ENCODE assay signal across 18 mouse cellular contexts in genomic region chr7:27479750-27480149, GRCm38 (mm10). TPM values are rescaled to one million over a fixed set of nuclear protein-coding genes. Genes with fewer than 3 reads are reported as not detected.
DNase-seq lines count a peak whose midpoint lies in the region; ATAC-seq lines count a peak whose summit lies in the region.
"Had no signal": no experiment of that assay in that cellular context is flagged by ENCODE, and none has a peak within 500 bp of the region (broad histone marks: within the 10 kb centered on the region; RNA-seq: fewer than 3 reads in every experiment).

No protein-coding gene starts in this region.

- H3K4me1 ChIP-seq in heart, embryonic 15.5 days (replicated peaks), result peaks cover 38% of the 10 kb centered on the region
- peaks cover 21% of the 10 kb centered on the region for H3K4me1 ChIP-seq in heart, embryonic 12.5 days (replicated peaks)
- peaks cover 42% of the 10 kb centered on the region for H3K4me1 ChIP-seq in liver, embryonic 11.5 days (replicated peaks; ENCODE audit: control insufficient read depth, insufficient read depth, low read length)
- H3K4me1 ChIP-seq in stomach, embryonic 16.5 days (ENCODE audit: control insufficient read depth, insufficient read depth, low read length), result peaks cover 26% of the 10 kb centered on the region

- H3K4me3 ChIP-seq in heart, embryonic 15.5 days, result no peak overlapping the region
- no peak overlapping the region for H3K4me3 ChIP-seq in heart, embryonic 12.5 days
- H3K4me3 ChIP-seq in liver, embryonic 11.5 days (ENCODE audit: low read depth, low read length), result no peak overlapping the region; the same call in 1 of the 2 replicates
- H3K4me3 ChIP-seq in stomach, embryonic 16.5 days (replicated peaks; ENCODE audit: low read length), result no peak overlapping the region
- H3K4me3 ChIP-seq: forebrain, embryonic 10.5 days; hindbrain, embryonic 15.5 days; midbrain, embryonic 12.5 days; neural tube, embryonic 15.5 days had no signal

- H3K4me2 ChIP-seq in heart, embryonic 15.5 days, result no peak overlapping the region
- no peak overlapping the region for H3K4me2 ChIP-seq in heart, embryonic 12.5 days
- H3K4me2 ChIP-seq in liver, embryonic 11.5 days, result peak overlapping the region; percentile 43
- peak overlapping the region; percentile 64; the same call in 1 of the 2 replicates for H3K4me2 ChIP-seq in stomach, embryonic 16.5 days (ENCODE audit: low read depth, low read length)
- H3K4me2 ChIP-seq: hindbrain, embryonic 15.5 days; midbrain, embryonic 12.5 days; neural tube, embryonic 15.5 days had no signal

- peaks cover 10% of the 10 kb centered on the region; the same call in 1 of the 2 replicates for H3K36me3 ChIP-seq in heart, embryonic 15.5 days
- peaks cover 23% of the 10 kb centered on the region for H3K36me3 ChIP-seq in heart, embryonic 12.5 days
- H3K36me3 ChIP-seq in liver, embryonic 11.5 days (ENCODE audit: control insufficient read depth, insufficient read depth, low read length), result peaks cover 13% of the 10 kb centered on the region
- peaks cover 10% of the 10 kb centered on the region for H3K36me3 ChIP-seq in stomach, embryonic 16.5 days (ENCODE audit: control insufficient read depth, insufficient read depth, low read length)

- whole genome bisulfite sequencing in heart, embryonic 15.5 days, result 73% methylated on average over 1 of the region's 1 CpGs
- 83% methylated on average over 1 of the region's 1 CpGs for WGBS in heart, embryonic 12.5 days
- WGBS in liver, embryonic 11.5 days, result 83% methylated on average over 1 of the region's 1 CpGs
- 61% methylated on average over 1 of the region's 1 CpGs for WGBS in stomach, embryonic 16.5 days

- peak overlapping the region; percentile 1; the same call in 1 of the 2 replicates for H3K27ac ChIP-seq in heart, embryonic 15.5 days
- H3K27ac ChIP-seq in heart, embryonic 12.5 days (ENCODE audit: poor library complexity, severe bottlenecking), result no peak overlapping the region
- peak overlapping the region; percentile 89; the same call in 1 of the 2 replicates for H3K27ac ChIP-seq in liver, embryonic 11.5 days (ENCODE audit: low read depth, low read length)
- H3K27ac ChIP-seq in stomach, embryonic 16.5 days (ENCODE audit: low read length), result peak overlapping the region; percentile 90; the same call in 1 of the 2 replicates
- H3K27ac ChIP-seq: forebrain, embryonic 10.5 days; hindbrain, embryonic 15.5 days; midbrain, embryonic 12.5 days; neural tube, embryonic 15.5 days had no signal

- no peaks in the 10 kb centered on the region for H3K9me3 ChIP-seq in heart, embryonic 15.5 days (replicated peaks)
- no peaks in the 10 kb centered on the region for H3K9me3 ChIP-seq in heart, embryonic 12.5 days (replicated peaks)
- H3K9me3 ChIP-seq in liver, embryonic 11.5 days (ENCODE audit: control insufficient read depth, low read length), result no peaks in the 10 kb centered on the region
- no peaks in the 10 kb centered on the region for H3K9me3 ChIP-seq in stomach, embryonic 16.5 days (replicated peaks; ENCODE audit: control insufficient read depth, low read length)
- H3K9me3 ChIP-seq: forebrain, embryonic 10.5 days; hindbrain, embryonic 15.5 days; midbrain, embryonic 12.5 days; neural tube, embryonic 15.5 days had no signal

- no peak for ATAC-seq in heart, embryonic 15.5 days (replicated peaks; ENCODE audit: insufficient number of reproducible peaks, insufficient read depth, low FRiP score, low read depth)
- no peak for ATAC-seq in heart, embryonic 12.5 days (ENCODE audit: insufficient number of reproducible peaks, low FRiP score)
- no peak for ATAC-seq in liver, embryonic 11.5 days (replicated peaks; ENCODE audit: low FRiP score)
- no peak for ATAC-seq in stomach, embryonic 16.5 days (ENCODE audit: insufficient read depth, low FRiP score)
- ATAC-seq: activated CD4-positive, CD25-positive, alpha-beta regulatory T cell, adult 4 months had no signal

- H3K27me3 ChIP-seq in heart, embryonic 15.5 days, result no peaks in the 10 kb centered on the region
- H3K27me3 ChIP-seq in heart, embryonic 12.5 days (replicated peaks), result no peaks in the 10 kb centered on the region
- no peaks in the 10 kb centered on the region for H3K27me3 ChIP-seq in liver, embryonic 11.5 days (replicated peaks; ENCODE audit: control insufficient read depth, insufficient read depth, low read length)
- H3K27me3 ChIP-seq in stomach, embryonic 16.5 days (ENCODE audit: control insufficient read depth, insufficient read depth, low read length), result no peaks in the 10 kb centered on the region
- H3K27me3 ChIP-seq: hindbrain, embryonic 15.5 days; midbrain, embryonic 12.5 days; neural tube, embryonic 15.5 days had no signal

- DNase-seq in kidney, adult 8-10 months, result peak; percentile 71 to 75
- no peak for DNase-seq in liver, embryonic 11.5 days (ENCODE audit: low spot score)
- DNase-seq in layer of hippocampus, adult 9-10 months (ENCODE audit: low spot score), result no peak
- no peak for DNase-seq in adrenal gland, postnatal 36 days
- no peak for DNase-seq in heart, postnatal 4 days
- DNase-seq: cerebellum, postnatal 36 days; lung, adult 18-20 months; lung, postnatal 36 days; thymus, postnatal 4 days had no signal

- H3K9ac ChIP-seq in heart, embryonic 15.5 days, result no peak overlapping the region
- no peak overlapping the region for H3K9ac ChIP-seq in heart, embryonic 12.5 days
- H3K9ac ChIP-seq in liver, embryonic 11.5 days (ENCODE audit: low read depth, low read length), result no peak overlapping the region
- no peak overlapping the region for H3K9ac ChIP-seq in stomach, embryonic 16.5 days (ENCODE audit: low read length)
- H3K9ac ChIP-seq: hindbrain, embryonic 15.5 days; midbrain, embryonic 12.5 days; neural tube, embryonic 15.5 days had no signal

RNA-seq across cellular contexts. Expression of gene Sertad3, which starts 6.2 kb away (rescaled TPM):
- 19.0 and 21.9 TPM in 2 replicates for polyA plus RNA-seq in heart, embryonic 15.5 days (2015; fragmentation: Nextera tagmentation; extraction: Ambion mirVana)
- polyA plus RNA-seq in heart, embryonic 12.5 days (2016; fragmentation: Nextera tagmentation; extraction: Ambion mirVana), result 22.8 and 23.3 TPM in 2 replicates
- polyA plus RNA-seq in liver, embryonic 11.5 days (2014; fragmentation: Nextera tagmentation; extraction: Ambion mirVana), result 20.6 and 21.5 TPM in 2 replicates
- 38.1 and 39.4 TPM in 2 replicates for polyA plus RNA-seq in stomach, embryonic 16.5 days (2015; fragmentation: Nextera tagmentation; extraction: Ambion mirVana)
- 10 to 100 TPM; 15.9 to 16.3 TPM for total RNA-seq in adrenal gland, postnatal 36 days (2021)
- total RNA-seq in heart, postnatal 4 days (2021), result 10 to 100 TPM in 1 of 2 experiments, 1 to 10 TPM in 1; 7.4 to 10.1 TPM

RNA-seq across cellular contexts. Expression of gene Sertad1, which starts 7.0 kb away (rescaled TPM):
- polyA plus RNA-seq in heart, embryonic 15.5 days (2015; fragmentation: Nextera tagmentation; extraction: Ambion mirVana), result 34.9 and 37.2 TPM in 2 replicates
- polyA plus RNA-seq in heart, embryonic 12.5 days (2016; fragmentation: Nextera tagmentation; extraction: Ambion mirVana), result 35.3 and 35.9 TPM in 2 replicates
- polyA plus RNA-seq in liver, embryonic 11.5 days (2014; fragmentation: Nextera tagmentation; extraction: Ambion mirVana), result 23.0 and 24.3 TPM in 2 replicates
- polyA plus RNA-seq in stomach, embryonic 16.5 days (2015; fragmentation: Nextera tagmentation; extraction: Ambion mirVana), result 42.0 and 45.9 TPM in 2 replicates
- total RNA-seq in adrenal gland, postnatal 36 days (2021), result 10 to 100 TPM; 30.0 to 38.4 TPM
- total RNA-seq in heart, postnatal 4 days (2021), result 10 to 100 TPM; 14.4 to 15.5 TPM

RNA-seq across cellular contexts. Expression of gene Prx, which starts 19.4 kb away (rescaled TPM):
- polyA plus RNA-seq in heart, embryonic 15.5 days (2015; fragmentation: Nextera tagmentation; extraction: Ambion mirVana), result 1.7 and 3.0 TPM in 2 replicates
- polyA plus RNA-seq in heart, embryonic 12.5 days (2016; fragmentation: Nextera tagmentation; extraction: Ambion mirVana), result 3.3 and 3.5 TPM in 2 replicates
- 0.80 and 0.84 TPM in 2 replicates for polyA plus RNA-seq in liver, embryonic 11.5 days (2014; fragmentation: Nextera tagmentation; extraction: Ambion mirVana)
- polyA plus RNA-seq in stomach, embryonic 16.5 days (2015; fragmentation: Nextera tagmentation; extraction: Ambion mirVana), result 3.7 and 4.0 TPM in 2 replicates
- total RNA-seq in adrenal gland, postnatal 36 days (2021), result 1 to 10 TPM; 2.1 to 3.2 TPM
- total RNA-seq in heart, postnatal 4 days (2021), result 1 to 10 TPM; 4.1 to 5.9 TPM

RNA-seq across cellular contexts. Expression of gene Blvrb, which starts 32.0 kb away (rescaled TPM):
- 51.4 and 67.5 TPM in 2 replicates for polyA plus RNA-seq in heart, embryonic 15.5 days (2015; fragmentation: Nextera tagmentation; extraction: Ambion mirVana)
- polyA plus RNA-seq in heart, embryonic 12.5 days (2016; fragmentation: Nextera tagmentation; extraction: Ambion mirVana), result 68.4 and 82.4 TPM in 2 replicates
- polyA plus RNA-seq in liver, embryonic 11.5 days (2014; fragmentation: Nextera tagmentation; extraction: Ambion mirVana), result 581 and 583 TPM in 2 replicates
- polyA plus RNA-seq in stomach, embryonic 16.5 days (2015; fragmentation: Nextera tagmentation; extraction: Ambion mirVana), result 112 and 113 TPM in 2 replicates
- 10 to 100 TPM; 42.4 to 45.6 TPM for total RNA-seq in adrenal gland, postnatal 36 days (2021)
- total RNA-seq in heart, postnatal 4 days (2021), result 10 to 100 TPM; 36.3 to 44.5 TPM

RNA-seq across cellular contexts. Expression of gene Sptbn4, which starts 32.3 kb away (rescaled TPM):
- 0.11 and 0.39 TPM in 2 replicates for polyA plus RNA-seq in heart, embryonic 15.5 days (2015; fragmentation: Nextera tagmentation; extraction: Ambion mirVana)
- polyA plus RNA-seq in heart, embryonic 12.5 days (2016; fragmentation: Nextera tagmentation; extraction: Ambion mirVana), result 0.26 TPM in 2 replicates
- 0.17 and 0.19 TPM in 2 replicates for polyA plus RNA-seq in liver, embryonic 11.5 days (2014; fragmentation: Nextera tagmentation; extraction: Ambion mirVana)
- 0.50 and 0.57 TPM in 2 replicates for polyA plus RNA-seq in stomach, embryonic 16.5 days (2015; fragmentation: Nextera tagmentation; extraction: Ambion mirVana)
- under 1 TPM; 0.59 to 0.83 TPM for total RNA-seq in adrenal gland, postnatal 36 days (2021)
- under 1 TPM; 0.32 to 0.50 TPM for total RNA-seq in heart, postnatal 4 days (2021)
- total RNA-seq: granulocyte monocyte progenitor cell, adult 5-6 weeks had no signal

Comparison
In these comparisons a context has a peak if more than half of its experiments do, and no peak if none do; other contexts are left out.
1. H3K4me2 ChIP-seq: peak in liver, embryonic 11.5 days (single experiment) and stomach, embryonic 16.5 days (single experiment); none in heart, embryonic 15.5 days (single experiment) and heart, embryonic 12.5 days (single experiment).
2. DNase-seq: peak in kidney, adult 8-10 months (2 of 2); none in liver, embryonic 11.5 days (single experiment), layer of hippocampus, adult 9-10 months (single experiment), adrenal gland, postnatal 36 days (0 of 2) and heart, postnatal 4 days (single experiment).